Mouse (Mus musculus): ENCODE measurements at regions not wholly inside any gene's neighbourhood (a gene's known extent, or its start where the extent isn't known, plus 50 kb on each side); places are given as distances from the start of the nearest gene placed in this dataset.
"Not testable (repeated sequence)": the region's sequence is repeated elsewhere in the genome, so short reads cannot be mapped to it uniquely, and the experiment has no call there.

DNA sequence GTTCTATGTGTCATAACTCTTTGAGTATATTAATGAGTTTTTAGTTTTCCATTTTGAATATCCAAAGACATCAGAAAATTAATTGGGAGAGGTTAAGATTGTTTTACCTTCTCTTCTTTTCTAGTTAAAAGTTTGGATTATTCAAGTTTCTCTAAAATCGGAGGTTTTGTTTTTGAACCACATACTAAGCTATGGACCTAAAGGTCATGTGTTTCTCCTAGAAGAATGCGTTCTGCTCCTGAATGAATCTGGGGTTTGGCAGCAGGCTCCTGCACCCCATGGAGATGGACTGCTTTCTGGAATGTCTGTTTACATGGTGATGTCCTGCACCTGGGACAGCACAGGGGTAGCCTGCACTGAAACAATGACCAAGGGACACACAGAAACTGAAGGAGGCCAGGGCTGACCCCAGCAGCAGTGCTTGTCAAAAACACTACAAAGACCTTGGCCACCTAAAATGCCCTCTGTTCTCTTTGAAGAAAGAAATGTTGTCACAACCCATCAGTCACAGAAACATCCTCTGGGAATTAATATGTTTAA, 297.0 kb upstream of the Flrt2 start:
- WGBS: 43% methylated on average over 2 of the region's 2 CpGs
- ATAC-seq (ENCODE audit: low FRiP score, low read depth): peak; percentile 63

DNA sequence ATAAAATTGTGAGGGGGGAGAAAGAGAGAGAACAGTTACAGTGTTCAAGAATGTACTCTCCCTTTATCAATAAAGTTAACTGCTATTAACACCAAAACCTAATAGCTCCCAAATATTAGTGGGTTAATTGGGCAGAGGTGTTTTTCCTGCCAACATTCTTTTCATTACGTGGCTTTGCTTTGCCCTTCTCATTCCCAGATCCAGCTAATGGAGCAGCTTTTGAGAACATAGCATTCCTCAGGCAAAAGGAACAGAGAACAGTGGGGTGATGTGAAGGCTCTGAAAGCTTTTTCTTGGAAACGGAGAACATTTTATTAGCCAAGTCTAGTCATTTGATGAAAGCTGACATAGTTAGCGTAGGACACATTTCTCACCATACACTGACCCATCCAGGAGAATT, 271.2 kb upstream of the Flrt2 start:
- no peak overlapping the region for H3K9ac ChIP-seq
- no peaks in the 10 kb centered on the region for H3K27me3 ChIP-seq
- H3K4me3 ChIP-seq: no peak overlapping the region
- no peak for ATAC-seq (ENCODE audit: low FRiP score, low read depth)
- H3K4me1 ChIP-seq (replicated peaks): no peaks in the 10 kb centered on the region
- 83% methylated on average over 3 of the region's 3 CpGs for WGBS
- H3K9me3 ChIP-seq: no peaks in the 10 kb centered on the region
- H3K27ac ChIP-seq (replicated peaks): no peak overlapping the region
- no peaks in the 10 kb centered on the region for H3K36me3 ChIP-seq
- no peak overlapping the region for H3K4me2 ChIP-seq

More for the DNA sequence above, 297.0 kb upstream of the Flrt2 start:
- no peaks in the 10 kb centered on the region for H3K4me1 ChIP-seq (replicated peaks)
- H3K4me3 ChIP-seq: no peak overlapping the region
- H3K9me3 ChIP-seq: no peaks in the 10 kb centered on the region
- H3K4me2 ChIP-seq: no peak overlapping the region
- H3K36me3 ChIP-seq: no peaks in the 10 kb centered on the region
- no peak overlapping the region for H3K27ac ChIP-seq (replicated peaks)
- no peaks in the 10 kb centered on the region for H3K27me3 ChIP-seq
- H3K9ac ChIP-seq: no peak overlapping the region

DNA sequence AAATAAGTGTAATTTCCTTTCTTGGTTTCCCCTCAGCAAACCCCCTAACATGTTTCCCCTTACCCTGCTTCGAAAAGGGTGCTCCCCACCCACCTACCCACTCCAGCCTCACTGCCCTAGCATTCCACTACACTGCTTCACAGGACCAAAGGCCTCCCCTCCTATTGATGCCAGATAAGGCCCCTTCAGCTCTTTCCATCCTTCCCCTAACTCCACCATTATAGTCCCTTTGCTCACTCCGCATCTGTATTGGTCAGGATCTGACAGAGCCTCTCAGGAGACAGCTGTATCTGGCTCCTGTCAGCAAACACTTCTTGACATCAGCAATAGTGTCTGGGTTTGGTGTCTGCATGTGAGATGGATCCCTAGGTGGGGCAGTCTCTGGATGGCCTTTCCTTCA, 267.3 kb upstream of the Flrt2 start:
- WGBS: 86% methylated on average over 2 of the region's 2 CpGs
- no peak overlapping the region for H3K9ac ChIP-seq

DNA sequence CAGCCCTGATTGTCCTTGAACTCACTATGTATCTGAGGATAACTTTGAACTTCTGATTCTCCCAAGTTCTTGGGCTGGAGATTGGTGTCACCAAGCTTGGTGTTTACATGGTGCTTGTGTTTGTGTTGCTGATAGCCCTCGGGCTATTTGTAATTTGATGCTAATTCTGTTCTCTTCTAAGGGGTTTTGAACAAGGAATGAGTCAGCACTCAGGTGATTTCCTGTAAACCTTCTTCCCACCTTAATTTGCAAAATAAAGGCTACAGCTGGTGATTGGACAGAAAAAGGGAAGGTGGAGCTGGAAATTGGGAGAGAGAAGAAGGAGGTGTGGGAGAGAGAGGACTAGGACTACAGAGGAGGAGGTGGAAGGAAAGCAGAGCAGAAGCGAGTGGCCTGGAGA, 254.8 kb upstream of the Flrt2 start:
- no peaks in the 10 kb centered on the region for H3K36me3 ChIP-seq
- H3K4me1 ChIP-seq (replicated peaks): no peaks in the 10 kb centered on the region
- no peak overlapping the region for H3K27ac ChIP-seq (replicated peaks)
- H3K9ac ChIP-seq: no peak overlapping the region
- WGBS: 72% methylated on average over 2 of the region's 2 CpGs
- H3K9me3 ChIP-seq: no peaks in the 10 kb centered on the region
- ATAC-seq (ENCODE audit: low FRiP score, low read depth): no peak
- no peaks in the 10 kb centered on the region for H3K27me3 ChIP-seq
- no peak overlapping the region for H3K4me3 ChIP-seq
- no peak overlapping the region for H3K4me2 ChIP-seq

More for the DNA sequence above, 267.3 kb upstream of the Flrt2 start:
- Histone ChIP-seq H3K27ac (replicated peaks) (no peak overlapping the region), H3K4me2 (no peak overlapping the region), H3K27me3 (no peaks in the 10 kb centered on the region), H3K36me3 (no peaks in the 10 kb centered on the region), H3K9me3 (no peaks in the 10 kb centered on the region), H3K4me1 (replicated peaks) (no peaks in the 10 kb centered on the region), H3K4me3 (no peak overlapping the region)
- no peak for ATAC-seq (ENCODE audit: low FRiP score, low read depth)

DNA sequence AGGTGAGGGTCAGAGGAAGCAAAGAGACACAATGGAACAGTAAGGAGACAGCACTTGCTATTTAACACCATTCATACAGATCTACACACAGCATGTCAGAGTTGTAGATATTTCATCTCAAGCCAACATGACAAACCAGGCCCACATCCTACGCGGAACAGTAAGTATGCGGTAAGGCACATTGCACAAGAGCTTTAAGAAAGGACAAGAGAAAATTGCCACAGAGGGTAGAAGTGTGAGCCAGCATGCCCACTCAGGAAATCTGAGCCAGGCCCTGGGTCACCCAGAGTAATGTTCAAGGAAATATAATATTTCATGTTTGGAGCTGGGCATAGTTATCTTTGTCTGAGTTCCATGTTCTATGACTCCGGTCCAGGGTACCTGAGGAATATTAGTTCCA, 234.5 kb upstream of the Flrt2 start:
- no peaks in the 10 kb centered on the region for H3K9me3 ChIP-seq
- H3K36me3 ChIP-seq: no peaks in the 10 kb centered on the region
- ATAC-seq (ENCODE audit: low FRiP score, low read depth): no peak
- H3K4me1 ChIP-seq (replicated peaks): no peaks in the 10 kb centered on the region
- no peaks in the 10 kb centered on the region for H3K27me3 ChIP-seq
- 97% methylated on average over 4 of the region's 4 CpGs for WGBS
- H3K4me3 ChIP-seq: no peak overlapping the region
- no peak overlapping the region for H3K9ac ChIP-seq
- no peak overlapping the region for H3K27ac ChIP-seq (replicated peaks)
- H3K4me2 ChIP-seq: no peak overlapping the region

DNA sequence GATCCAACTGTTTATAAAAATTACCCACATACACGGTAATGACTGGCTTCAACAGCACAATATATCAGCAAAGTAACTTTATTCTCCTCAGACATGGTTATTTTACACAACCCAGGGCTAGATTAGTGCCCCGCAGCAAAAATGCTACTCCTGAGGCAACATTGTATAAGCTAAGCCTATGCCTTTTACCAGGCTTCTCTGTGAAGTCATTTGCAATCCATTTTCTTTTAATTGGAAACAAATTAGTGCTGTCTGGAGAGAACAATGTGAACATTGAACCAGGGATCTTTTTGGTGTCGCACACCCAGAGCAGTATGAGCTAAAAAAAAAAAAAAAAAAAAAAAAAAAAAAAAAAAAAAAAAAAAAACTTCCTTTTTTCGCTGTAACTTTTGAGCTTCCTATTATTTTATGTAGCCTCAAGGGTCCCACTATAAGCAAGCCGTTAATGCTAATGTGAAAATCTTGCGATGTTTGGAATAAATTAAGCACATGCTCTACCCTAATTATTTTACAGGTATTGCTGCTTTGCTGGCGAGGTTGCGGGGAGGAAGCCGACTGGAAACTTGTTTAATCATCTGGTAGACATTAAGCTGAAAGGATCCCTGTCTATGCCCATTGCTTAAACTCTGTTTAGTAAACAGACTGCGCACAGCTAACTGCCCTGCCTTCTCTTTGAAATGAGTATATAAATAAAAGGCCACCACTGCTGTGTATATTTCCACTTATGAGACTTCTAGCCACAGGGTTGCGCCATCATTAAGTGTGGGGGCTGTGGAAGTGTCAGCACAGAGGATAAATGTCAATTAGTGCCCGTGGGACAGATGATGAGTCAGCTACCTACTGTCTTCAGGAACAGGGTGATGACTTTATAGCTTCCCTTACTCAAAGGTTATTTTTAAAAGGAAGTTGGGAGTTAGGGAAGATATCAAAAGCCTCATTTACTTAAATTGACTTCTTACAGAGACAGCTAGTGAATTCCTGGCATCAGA, 225.2 kb upstream of the Flrt2 start:
- 48% methylated on average over 12 of the region's 12 CpGs for WGBS
- Histone ChIP-seq H3K27me3 (no peaks in the 10 kb centered on the region), H3K4me3 (no peak overlapping the region), H3K27ac (replicated peaks) (no peak overlapping the region), H3K4me1 (replicated peaks) (no peaks in the 10 kb centered on the region), H3K4me2 (peak overlapping the region; percentile 11; the same call in 1 of the 2 replicates), H3K9me3 (no peaks in the 10 kb centered on the region), H3K9ac (no peak overlapping the region), H3K36me3 (no peaks in the 10 kb centered on the region)
- peak; percentile 30; the same call in 1 of the 2 replicates for ATAC-seq (ENCODE audit: low FRiP score, low read depth)

DNA sequence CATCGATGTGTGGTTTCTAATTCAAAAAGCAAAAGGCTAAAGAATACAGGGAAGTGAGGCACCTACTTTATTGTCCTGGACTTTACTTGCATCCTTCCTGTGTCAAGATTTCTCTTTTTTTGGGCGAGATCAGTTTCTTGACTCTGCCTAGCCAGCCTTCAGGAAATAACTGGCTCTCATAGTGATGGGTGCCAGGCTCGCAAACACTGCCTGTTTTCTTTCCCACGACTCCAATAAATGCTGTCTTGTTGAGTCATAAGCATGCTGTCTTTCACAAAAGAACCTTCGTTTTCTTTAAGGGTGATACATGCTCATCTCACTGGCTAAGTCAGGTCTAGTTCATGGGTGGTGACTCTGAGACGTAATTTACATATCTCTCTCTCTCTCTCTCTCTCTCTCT, 222.1 kb upstream of the Flrt2 start:
- 80% methylated on average over 6 of the region's 6 CpGs for WGBS
- no peak overlapping the region for H3K27ac ChIP-seq (replicated peaks)
- H3K9me3 ChIP-seq: no peaks in the 10 kb centered on the region
- no peak overlapping the region for H3K4me3 ChIP-seq
- H3K4me1 ChIP-seq (replicated peaks): no peaks in the 10 kb centered on the region
- H3K9ac ChIP-seq: no peak overlapping the region
- ATAC-seq (ENCODE audit: low FRiP score, low read depth): no peak
- no peak overlapping the region for H3K4me2 ChIP-seq
- H3K36me3 ChIP-seq: no peaks in the 10 kb centered on the region
- no peaks in the 10 kb centered on the region for H3K27me3 ChIP-seq

DNA sequence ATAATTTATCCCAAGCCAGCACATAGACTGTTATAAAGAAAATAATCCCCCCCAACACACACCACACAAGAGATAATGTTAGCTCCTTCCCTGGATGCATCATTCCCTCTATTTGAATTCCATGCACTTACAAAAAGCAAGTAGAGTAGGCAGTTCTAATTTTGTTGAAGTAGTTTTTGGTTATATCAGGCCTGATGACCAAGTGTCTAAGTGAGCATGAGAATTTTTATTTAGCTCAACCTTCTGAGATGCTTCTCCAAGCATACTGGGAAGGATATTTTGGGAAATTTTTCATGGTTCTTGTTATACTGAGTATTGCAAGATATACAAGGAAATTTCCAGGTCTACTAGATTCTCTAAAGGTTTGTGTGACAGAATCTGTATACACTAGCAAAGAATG, 205.5 kb upstream of the Flrt2 start:
- Histone ChIP-seq H3K9me3 (no peaks in the 10 kb centered on the region), H3K4me3 (no peak overlapping the region), H3K36me3 (no peaks in the 10 kb centered on the region), H3K27ac (replicated peaks) (no peak overlapping the region), H3K4me2 (no peak overlapping the region), H3K4me1 (replicated peaks) (no peaks in the 10 kb centered on the region), H3K27me3 (no peaks in the 10 kb centered on the region), H3K9ac (no peak overlapping the region)
- no peak for ATAC-seq (ENCODE audit: low FRiP score, low read depth)

DNA sequence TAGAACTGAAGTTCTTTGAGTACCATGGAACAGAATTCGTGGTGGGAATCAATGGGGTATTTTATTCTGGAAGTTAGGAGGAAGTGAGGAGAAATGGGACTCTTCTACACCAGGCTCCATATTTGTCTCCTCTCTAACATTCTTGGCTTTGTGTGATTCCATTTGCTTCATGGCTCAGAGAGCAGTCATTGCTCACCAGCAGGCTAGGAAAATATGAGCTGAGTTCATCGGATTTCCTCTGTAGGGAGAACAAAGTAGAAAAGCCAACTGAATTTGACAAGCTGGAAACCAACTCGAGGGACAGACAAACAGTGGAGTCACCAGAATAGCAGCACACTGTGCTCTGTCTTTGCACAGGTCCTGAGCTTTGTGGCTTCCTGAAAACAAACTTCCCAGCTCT, 203.7 kb upstream of the Flrt2 start:
- H3K9me3 ChIP-seq: no peaks in the 10 kb centered on the region
- no peaks in the 10 kb centered on the region for H3K36me3 ChIP-seq
- H3K27me3 ChIP-seq: no peaks in the 10 kb centered on the region
- H3K27ac ChIP-seq (replicated peaks): no peak overlapping the region
- no peak overlapping the region for H3K4me2 ChIP-seq
- no peak for ATAC-seq (ENCODE audit: low FRiP score, low read depth)
- no peak overlapping the region for H3K9ac ChIP-seq
- H3K4me1 ChIP-seq (replicated peaks): no peaks in the 10 kb centered on the region
- H3K4me3 ChIP-seq: no peak overlapping the region
- 72% methylated on average over 3 of the region's 3 CpGs for WGBS

DNA sequence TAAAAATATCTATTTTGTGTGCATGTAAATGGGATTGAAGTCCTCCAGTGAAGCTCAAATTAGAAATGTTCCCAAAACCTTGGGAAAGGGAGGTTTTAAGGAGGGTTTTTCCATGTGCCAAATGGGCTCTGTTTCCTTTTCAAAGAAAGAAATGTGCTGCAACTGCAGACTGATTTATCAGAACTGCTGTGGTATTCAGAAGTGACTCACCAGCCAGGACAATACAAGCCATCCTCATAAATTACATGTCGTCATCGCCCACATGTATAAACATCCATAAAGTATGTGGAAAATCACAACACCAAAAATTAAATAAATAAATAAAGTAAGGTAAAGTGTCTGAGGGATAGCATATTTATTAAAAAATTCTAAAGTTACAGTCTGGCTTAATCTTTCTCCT, 202.7 kb upstream of the Flrt2 start:
- no peaks in the 10 kb centered on the region for H3K36me3 ChIP-seq
- no peaks in the 10 kb centered on the region for H3K27me3 ChIP-seq
- no peak overlapping the region for H3K27ac ChIP-seq (replicated peaks)
- WGBS: 96% methylated on average over 2 of the region's 2 CpGs
- H3K4me3 ChIP-seq: no peak overlapping the region
- no peak overlapping the region for H3K9ac ChIP-seq
- H3K9me3 ChIP-seq: no peaks in the 10 kb centered on the region
- no peak overlapping the region for H3K4me2 ChIP-seq
- no peak for ATAC-seq (ENCODE audit: low FRiP score, low read depth)
- H3K4me1 ChIP-seq (replicated peaks): no peaks in the 10 kb centered on the region

DNA sequence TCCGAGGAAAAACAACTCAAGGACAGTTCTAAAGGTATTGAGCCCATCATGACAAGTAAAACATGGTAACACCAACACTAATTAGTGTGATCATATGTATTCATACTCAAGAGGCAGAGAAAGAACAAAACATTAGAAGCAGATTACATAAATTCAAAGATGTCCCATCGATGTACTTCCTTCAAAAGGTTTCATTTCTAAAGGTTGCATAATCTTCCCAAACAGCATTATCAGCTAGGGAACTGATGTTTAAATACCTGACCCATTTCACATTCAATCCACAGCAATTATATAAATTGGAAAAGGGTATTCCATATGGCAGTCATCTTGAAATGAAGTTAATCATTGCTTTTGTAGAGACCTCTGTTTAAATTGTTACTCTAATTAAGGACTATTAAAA, 202.2 kb upstream of the Flrt2 start:
- Histone ChIP-seq H3K4me1 (replicated peaks) (no peaks in the 10 kb centered on the region), H3K9ac (no peak overlapping the region), H3K4me2 (no peak overlapping the region), H3K4me3 (no peak overlapping the region), H3K9me3 (no peaks in the 10 kb centered on the region), H3K27me3 (no peaks in the 10 kb centered on the region), H3K36me3 (no peaks in the 10 kb centered on the region), H3K27ac (replicated peaks) (no peak overlapping the region)
- 89% methylated on average over 2 of the region's 2 CpGs for WGBS
- ATAC-seq (ENCODE audit: low FRiP score, low read depth): no peak

DNA sequence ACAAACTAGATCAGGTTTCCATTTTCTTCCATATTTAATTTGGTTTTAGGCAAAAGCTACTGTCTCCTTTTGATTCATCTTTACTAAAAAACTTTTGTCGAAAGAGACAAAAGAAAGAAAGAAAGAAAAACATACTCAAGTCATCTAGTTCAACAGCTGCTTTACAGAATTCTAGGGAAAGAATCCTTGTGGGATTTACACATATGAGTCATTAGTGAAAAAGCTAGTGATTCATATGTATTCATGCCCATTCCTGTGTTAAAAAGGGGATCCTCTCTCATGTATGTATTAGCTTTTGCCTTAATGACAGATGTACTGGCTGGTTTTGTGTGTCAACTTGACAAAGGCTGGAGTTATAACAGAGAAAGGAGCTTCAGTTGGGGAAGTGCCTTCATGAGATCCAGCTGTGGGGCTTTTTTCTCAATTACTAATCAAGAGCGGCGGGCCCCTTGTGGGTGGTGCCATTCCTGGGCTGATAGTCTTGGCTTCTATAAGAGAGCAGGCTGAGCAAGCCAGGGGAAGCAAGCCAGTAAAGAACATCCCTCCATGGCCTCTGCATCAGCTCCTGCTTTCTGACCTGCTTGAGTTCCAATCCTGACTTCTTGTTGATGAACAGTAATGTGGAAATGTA, 200.1 kb upstream of the Flrt2 start:
- not testable (repeated sequence) for H3K27me3 ChIP-seq; H3K4me2 ChIP-seq; H3K9me3 ChIP-seq; H3K4me1 ChIP-seq (replicated peaks); H3K27ac ChIP-seq (replicated peaks); ATAC-seq (ENCODE audit: low FRiP score, low read depth); H3K4me3 ChIP-seq; H3K36me3 ChIP-seq; H3K9ac ChIP-seq
- 68% methylated on average over 3 of the region's 3 CpGs for WGBS
